ENCODE assay signal across 34 mouse cellular contexts in the genomic region with DNA sequence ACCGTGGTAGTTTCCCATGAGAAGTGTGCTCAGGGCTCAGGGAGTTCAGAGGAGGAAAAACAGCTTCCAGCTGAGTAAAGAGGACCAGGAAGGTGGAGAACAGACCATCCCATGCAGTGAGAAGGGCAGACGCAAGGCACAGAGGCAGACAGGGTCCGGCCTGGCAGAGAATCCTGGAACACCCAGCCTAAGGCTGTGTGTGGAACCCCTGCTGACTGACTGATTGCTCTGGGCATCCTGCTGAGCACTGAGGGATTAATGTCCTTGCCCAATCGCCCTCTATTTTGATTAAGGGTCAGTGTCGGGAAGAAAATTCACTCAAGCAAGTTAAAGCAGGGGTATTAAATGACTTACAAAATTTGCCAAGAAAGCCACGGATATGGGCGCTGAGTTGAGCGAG. TPM values are rescaled to one million over a fixed set of nuclear protein-coding genes. Genes with fewer than 3 reads are reported as not detected.
DNase-seq lines count a peak whose midpoint lies in the region; ATAC-seq and TF ChIP-seq lines count a peak whose summit lies in the region.
"Had no signal": no experiment of that assay in that cellular context is flagged by ENCODE, and none has a peak within 500 bp of the region (broad histone marks: within the 10 kb centered on the region; RNA-seq: fewer than 3 reads in every experiment).

No protein-coding gene starts in this region.

- no peak for DNase-seq in forebrain, embryonic 10.5 days (ENCODE audit: extremely low spot score, low spot score)
- no peak for DNase-seq in forebrain, postnatal 0 days
- no peak for DNase-seq in hindbrain, embryonic 14.5 days (ENCODE audit: low spot score)
- DNase-seq in CD4-positive helper T cell, adult 2 months (ENCODE audit: low read depth, low spot score), result peak; percentile 3
- peak; percentile 61 for DNase-seq in ES-CJ7 (ENCODE audit: low read depth, low spot score)
- DNase-seq in thymus, postnatal 14 days, result no peak
- DNase-seq: adrenal gland, adult 2 months; adrenal gland, postnatal 14 days; cerebellum, adult 11 months; cerebellum, adult 2 months; cerebellum, adult 9-11 months; cerebellum, postnatal 25 days; embryo, embryonic 11 days; gastrocnemius, adult 2 months; gastrocnemius, postnatal 14 days; heart, adult 18-20 months; heart, postnatal 14 days; heart, postnatal 4 days; kidney, adult 2 months had no signal

- no peak for TF ChIP-seq CTCF in forebrain, postnatal 0 days (IDR thresholded peaks at IDR 0.05; ENCODE audit: low read depth)

- WGBS in forebrain, embryonic 10.5 days, result 45% methylated on average over 8 of the region's 8 CpGs
- WGBS in forebrain, postnatal 0 days, result 49% methylated on average over 8 of the region's 8 CpGs
- WGBS in hindbrain, embryonic 12.5 days, result 50% methylated on average over 8 of the region's 8 CpGs
- 54% methylated on average over 8 of the region's 8 CpGs for WGBS in hindbrain, embryonic 14.5 days

- H3K9ac ChIP-seq in forebrain, postnatal 0 days, result no peak overlapping the region
- H3K9ac ChIP-seq in hindbrain, embryonic 12.5 days, result no peak overlapping the region
- H3K9ac ChIP-seq in hindbrain, embryonic 14.5 days, result no peak overlapping the region
- H3K9ac ChIP-seq: embryonic facial prominence, embryonic 13.5 days; forebrain, embryonic 13.5 days; heart, embryonic 13.5 days had no signal

- H3K4me2 ChIP-seq in forebrain, postnatal 0 days (ENCODE audit: low read depth), result no peak overlapping the region
- H3K4me2 ChIP-seq in hindbrain, embryonic 12.5 days (replicated peaks), result no peak overlapping the region
- no peak overlapping the region for H3K4me2 ChIP-seq in hindbrain, embryonic 14.5 days (replicated peaks)
- H3K4me2 ChIP-seq: embryonic facial prominence, embryonic 13.5 days; forebrain, embryonic 13.5 days; heart, embryonic 13.5 days had no signal

- H3K4me3 ChIP-seq in forebrain, embryonic 10.5 days, result no peak overlapping the region
- no peak overlapping the region for H3K4me3 ChIP-seq in forebrain, postnatal 0 days (ENCODE audit: low read depth, low read length)
- no peak overlapping the region for H3K4me3 ChIP-seq in hindbrain, embryonic 12.5 days
- no peak overlapping the region for H3K4me3 ChIP-seq in hindbrain, embryonic 14.5 days (replicated peaks; ENCODE audit: low read length)
- H3K4me3 ChIP-seq: embryonic facial prominence, embryonic 10.5 days; embryonic facial prominence, embryonic 13.5 days; forebrain, embryonic 13.5 days; heart, embryonic 10.5 days; heart, embryonic 13.5 days had no signal

- H3K9me3 ChIP-seq in forebrain, embryonic 10.5 days, result no peaks in the 10 kb centered on the region
- H3K9me3 ChIP-seq in forebrain, postnatal 0 days (ENCODE audit: low read length), result no peaks in the 10 kb centered on the region
- no peaks in the 10 kb centered on the region for H3K9me3 ChIP-seq in hindbrain, embryonic 12.5 days (replicated peaks)
- no peaks in the 10 kb centered on the region for H3K9me3 ChIP-seq in hindbrain, embryonic 14.5 days (ENCODE audit: control insufficient read depth, low read length)
- H3K9me3 ChIP-seq: embryonic facial prominence, embryonic 10.5 days; embryonic facial prominence, embryonic 13.5 days; forebrain, embryonic 13.5 days; heart, embryonic 10.5 days; heart, embryonic 13.5 days had no signal

- ATAC-seq in forebrain, postnatal 0 days, result no peak
- ATAC-seq in hindbrain, embryonic 12.5 days (ENCODE audit: low FRiP score), result no peak
- no peak for ATAC-seq in hindbrain, embryonic 14.5 days (ENCODE audit: low FRiP score)
- ATAC-seq in erythroblast, adult 5-6 weeks (replicated peaks; ENCODE audit: low FRiP score, poor library complexity, severe bottlenecking), result no peak
- ATAC-seq: forebrain, embryonic 13.5 days; forebrain, embryonic 16.5 days; intestine, postnatal 0 days; Patski had no signal

- no peaks in the 10 kb centered on the region for H3K36me3 ChIP-seq in forebrain, embryonic 10.5 days (replicated peaks)
- H3K36me3 ChIP-seq in forebrain, postnatal 0 days (ENCODE audit: insufficient read depth), result no peaks in the 10 kb centered on the region
- H3K36me3 ChIP-seq in hindbrain, embryonic 12.5 days, result no peaks in the 10 kb centered on the region
- no peaks in the 10 kb centered on the region for H3K36me3 ChIP-seq in hindbrain, embryonic 14.5 days (replicated peaks; ENCODE audit: control insufficient read depth, insufficient read depth)
- H3K36me3 ChIP-seq: embryonic facial prominence, embryonic 10.5 days; embryonic facial prominence, embryonic 13.5 days; G1E; heart, embryonic 10.5 days; heart, embryonic 13.5 days had no signal

- 0 out of 2 replicates have a peak, but pooled peaks cover 6% of the 10 kb centered on the region for H3K27me3 ChIP-seq in forebrain, embryonic 10.5 days (ENCODE audit: poor library complexity, severe bottlenecking)
- no peaks in the 10 kb centered on the region for H3K27me3 ChIP-seq in forebrain, postnatal 0 days (ENCODE audit: insufficient read depth, low read length)
- H3K27me3 ChIP-seq in hindbrain, embryonic 12.5 days, result 0 out of 2 replicates have a peak, but pooled peaks cover 3% of the 10 kb centered on the region
- H3K27me3 ChIP-seq in hindbrain, embryonic 14.5 days (ENCODE audit: control insufficient read depth, insufficient read depth, low read length), result no peaks in the 10 kb centered on the region
- H3K27me3 ChIP-seq: CH12.LX; embryonic facial prominence, embryonic 13.5 days; forebrain, embryonic 13.5 days; heart, embryonic 13.5 days had no signal

- peak overlapping the region; percentile 44; the same call in 1 of the 2 replicates for H3K27ac ChIP-seq in forebrain, embryonic 10.5 days
- no peak overlapping the region for H3K27ac ChIP-seq in forebrain, postnatal 0 days (ENCODE audit: low read depth, low read length)
- H3K27ac ChIP-seq in hindbrain, embryonic 12.5 days, result peak overlapping the region; percentile 19; the same call in 1 of the 2 replicates
- H3K27ac ChIP-seq in hindbrain, embryonic 14.5 days, result no peak overlapping the region
- H3K27ac ChIP-seq: embryonic facial prominence, embryonic 10.5 days; embryonic facial prominence, embryonic 13.5 days; gastrocnemius, adult 2 months; heart, embryonic 10.5 days; heart, embryonic 13.5 days had no signal

- peaks cover 4% of the 10 kb centered on the region for H3K4me1 ChIP-seq in forebrain, embryonic 10.5 days
- no peaks in the 10 kb centered on the region for H3K4me1 ChIP-seq in forebrain, postnatal 0 days (ENCODE audit: insufficient read depth)
- peaks cover 8% of the 10 kb centered on the region; the same call in 1 of the 2 replicates for H3K4me1 ChIP-seq in hindbrain, embryonic 12.5 days
- no peaks in the 10 kb centered on the region for H3K4me1 ChIP-seq in hindbrain, embryonic 14.5 days (replicated peaks; ENCODE audit: control insufficient read depth, insufficient read depth, low read length)
- H3K4me1 ChIP-seq: embryonic facial prominence, embryonic 10.5 days; embryonic facial prominence, embryonic 13.5 days; forebrain, embryonic 13.5 days; heart, embryonic 10.5 days; heart, embryonic 13.5 days had no signal

RNA-seq across cellular contexts. Expression of gene Pmfbp1, which starts 36.4 kb away (rescaled TPM):
- 0.09 TPM in 2 replicates for polyA plus RNA-seq in forebrain, embryonic 10.5 days (2016; fragmentation: Nextera tagmentation; extraction: Ambion mirVana)
- 0.38 and 2.2 TPM in 2 replicates for total RNA-seq in forebrain, postnatal 0 days (2014; rRNA removed)
- polyA plus RNA-seq in forebrain, postnatal 0 days (2015; fragmentation: Nextera tagmentation; extraction: Ambion mirVana), result 0.08 and 0.25 TPM in 2 replicates
- 2.9 and 3.3 TPM in 2 replicates for polyA plus RNA-seq in hindbrain, embryonic 12.5 days (2016; fragmentation: Nextera tagmentation; extraction: Ambion mirVana)
- polyA plus RNA-seq in hindbrain, embryonic 14.5 days (2014; fragmentation: Nextera tagmentation; extraction: Ambion mirVana), result 3.2 TPM in 2 replicates
- total RNA-seq in erythroblast, adult 5-6 weeks (2015; ENCODE audit: low replicate concordance), result not detected in 2 replicates
- not detected in 2 replicates for total RNA-seq in erythroblast, adult 5-6 weeks (2017; ENCODE audit: low replicate concordance)
- total RNA-seq: adrenal gland, adult 2 months; adrenal gland, postnatal 14 days; adrenal gland, postnatal 4 days; CH12.LX; gastrocnemius, adult 2 months; gastrocnemius, postnatal 4 days; heart, adult 18-20 months; heart, postnatal 14 days; heart, postnatal 4 days had no signal
- polyA plus RNA-seq: adrenal gland, adult 2 months; G1E; intestine, embryonic 14.5 days; intestine, postnatal 0 days; kidney, adult 2 months; Patski had no signal

Comparison
In these comparisons a context has a peak if more than half of its experiments do, and no peak if none do; other contexts are left out.
1. H3K27ac ChIP-seq: peak in forebrain, embryonic 10.5 days (single experiment) and hindbrain, embryonic 12.5 days (single experiment); none in forebrain, postnatal 0 days (single experiment) and hindbrain, embryonic 14.5 days (single experiment).
2. DNase-seq: peak in CD4-positive helper T cell, adult 2 months (single experiment) and ES-CJ7 (single experiment); none in forebrain, embryonic 10.5 days (single experiment), forebrain, postnatal 0 days (single experiment), hindbrain, embryonic 14.5 days (single experiment) and thymus, postnatal 14 days (single experiment).